Mouse (Mus musculus) neural tube, embryonic 15.5 days (tissue): ENCODE results near the gene Pth1r. TPM values are rescaled to one million over a fixed set of nuclear protein-coding genes. Genes with fewer than 3 reads are reported as not detected.
A peak's percentile ranks its signal among the peaks of the same experiment; 100 is the strongest.

ENCODE experiments used
- ATAC-seq: fragments of 200-750 bp; cut with Nextera tagmentation; 2 replicates; pipeline ENCODE4 v1.8.0; 2017; ENCODE audit warnings: mild to moderate bottlenecking, moderate TSS enrichment, moderate library complexity; ENCODE audit not compliant: low FRiP score
- H3K27ac ChIP-seq: fragments of 300-500 bp; sonication (generic); replicated peaks from 2 replicates; pipeline ENCODE4 v1.5.1; 2015; ENCODE audit warnings: mild to moderate bottlenecking, inconsistent platforms
- H3K27me3 ChIP-seq: fragments of 300-500 bp; sonication (generic); replicated peaks from 2 replicates; pipeline ENCODE4 v1.6.1; 2015; ENCODE audit warnings: inconsistent platforms
- H3K36me3 ChIP-seq: fragments of 300-500 bp; sonication (generic); 2 replicates; pipeline ENCODE4 v1.6.1; 2015; ENCODE audit warnings: inconsistent platforms
- H3K4me1 ChIP-seq: fragments of 300-500 bp; sonication (generic); 2 replicates; pipeline ENCODE4 v1.6.1; 2015; ENCODE audit warnings: inconsistent platforms
- H3K4me2 ChIP-seq: fragments of 300-500 bp; sonication (generic); 2 replicates; pipeline ENCODE4 v1.6.1; 2015; ENCODE audit warnings: inconsistent platforms, mild to moderate bottlenecking, moderate library complexity
- H3K4me3 ChIP-seq: fragments of 300-500 bp; sonication (generic); replicated peaks from 2 replicates; pipeline ENCODE4 v1.5.1; 2015; ENCODE audit warnings: mild to moderate bottlenecking, inconsistent platforms
- H3K9ac ChIP-seq: fragments of 300-500 bp; sonication (generic); replicated peaks from 2 replicates; pipeline ENCODE4 v1.6.1; 2015; ENCODE audit warnings: mild to moderate bottlenecking, inconsistent platforms
- H3K9me3 ChIP-seq: fragments of 300-500 bp; sonication (generic); replicated peaks from 2 replicates; pipeline ENCODE4 v1.6.1; 2016; ENCODE audit warnings: inconsistent platforms
- WGBS: fragments of 180-500 bp; shearing (Covaris S2); methylation state at CpG from one replicate; pipeline ENCODE4 v1.1.7; 2015; ENCODE audit warnings: mixed read lengths; 5-methylcytosine and 5-hydroxymethylcytosine counted together
- polyA plus RNA-seq: library from polyadenylated mRNA; unstranded; fragments of >200 nt; fragmentation: Nextera tagmentation; extraction: Ambion mirVana; gene quantifications from 2 replicates; pipeline ENCODE4 v1.2.1, GENCODE M21; 2015

The Pth1r gene
- polyA plus RNA-seq, 1 experiment from 2014 or later: 12.9 TPM

DNA sequence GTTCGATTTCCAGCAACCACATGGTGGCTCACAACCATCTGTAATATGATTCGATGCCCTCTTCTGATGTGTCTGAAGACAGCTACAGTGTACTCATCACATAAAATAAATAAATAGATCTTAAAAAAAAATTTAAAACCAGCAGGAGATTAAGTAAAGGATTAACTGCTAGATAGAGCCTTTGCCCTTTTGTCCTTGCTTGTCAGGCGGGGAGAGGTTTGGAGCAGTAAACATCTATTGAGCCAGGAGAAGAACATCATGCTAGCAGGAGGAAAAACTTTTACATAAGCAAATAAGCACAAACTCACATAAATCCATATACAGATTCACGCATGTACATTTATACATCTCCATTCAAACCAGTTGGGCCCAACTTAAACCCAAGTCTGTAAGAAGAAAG, 34.4 kb downstream of the Pth1r start:
- Histone ChIP-seq H3K9ac (no peak overlapping the region; the same call in 1 of the 2 replicates), H3K4me1 (peaks cover 6% of the 10 kb centered on the region), H3K27me3 (no peaks in the 10 kb centered on the region), H3K4me3 (no peak overlapping the region), H3K9me3 (no peaks in the 10 kb centered on the region), H3K4me2 (no peak overlapping the region), H3K27ac (no peak overlapping the region), H3K36me3 (peaks cover 19% of the 10 kb centered on the region)
- 93% methylated on average over 4 of the region's 4 CpGs for WGBS
- no peak for ATAC-seq

DNA sequence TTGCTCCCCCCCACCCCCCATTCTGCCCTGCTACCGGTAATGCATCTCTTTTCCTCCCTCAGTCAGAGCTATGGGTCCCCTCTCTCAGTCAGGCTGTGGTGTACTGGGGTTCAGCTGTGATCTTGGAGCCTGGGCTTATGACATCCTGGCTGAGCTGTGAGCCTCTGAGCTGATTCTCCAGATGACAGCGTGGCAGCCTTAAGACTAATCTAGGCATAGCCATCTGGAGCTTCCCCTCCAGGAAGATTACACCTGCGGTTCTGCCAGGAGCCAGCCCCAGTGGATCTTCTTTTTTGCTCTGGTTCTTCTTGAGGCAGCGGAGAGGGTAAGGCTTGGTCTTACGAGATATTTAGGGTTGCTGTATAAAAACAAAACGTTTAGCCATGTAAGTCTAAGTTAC, 34.9 kb downstream of the Pth1r start:
- peaks cover 5% of the 10 kb centered on the region for H3K4me1 ChIP-seq
- no peak overlapping the region for H3K9ac ChIP-seq
- H3K4me2 ChIP-seq: no peak overlapping the region
- H3K27ac ChIP-seq: no peak overlapping the region
- H3K27me3 ChIP-seq: no peaks in the 10 kb centered on the region
- WGBS: 95% methylated on average over 6 of the region's 6 CpGs
- no peaks in the 10 kb centered on the region for H3K9me3 ChIP-seq
- no peak overlapping the region for H3K4me3 ChIP-seq
- ATAC-seq: no peak
- H3K36me3 ChIP-seq: peaks cover 19% of the 10 kb centered on the region

GRCm38 (mm10) chr9:110711532-110711931, 35.4 kb downstream of the Pth1r start:
- H3K9me3 ChIP-seq: no peaks in the 10 kb centered on the region
- H3K4me1 ChIP-seq: peaks cover 3% of the 10 kb centered on the region; the same call in 1 of the 2 replicates
- 95% methylated on average over 1 of the region's 1 CpGs for WGBS
- no peaks in the 10 kb centered on the region for H3K27me3 ChIP-seq
- no peak overlapping the region for H3K9ac ChIP-seq
- no peak overlapping the region for H3K4me2 ChIP-seq
- H3K4me3 ChIP-seq: no peak overlapping the region
- no peak for ATAC-seq
- peaks cover 19% of the 10 kb centered on the region for H3K36me3 ChIP-seq
- no peak overlapping the region for H3K27ac ChIP-seq

GRCm38 (mm10) chr9:110709640-110710258, 37.2 kb downstream of the Pth1r start:
- Histone ChIP-seq H3K4me1 (peaks cover 3% of the 10 kb centered on the region; the same call in 1 of the 2 replicates), H3K9ac (0 out of 2 replicates have a peak overlapping the region, but pooled peaks have one; percentile 9), H3K27ac (no peak overlapping the region), H3K4me3 (no peak overlapping the region), H3K36me3 (peaks cover 16% of the 10 kb centered on the region), H3K4me2 (no peak overlapping the region), H3K27me3 (no peaks in the 10 kb centered on the region), H3K9me3 (no peaks in the 10 kb centered on the region)
- ATAC-seq: no peak; the same call in 1 of the 2 replicates
- 55% methylated on average over 5 of the region's 5 CpGs for WGBS

DNA sequence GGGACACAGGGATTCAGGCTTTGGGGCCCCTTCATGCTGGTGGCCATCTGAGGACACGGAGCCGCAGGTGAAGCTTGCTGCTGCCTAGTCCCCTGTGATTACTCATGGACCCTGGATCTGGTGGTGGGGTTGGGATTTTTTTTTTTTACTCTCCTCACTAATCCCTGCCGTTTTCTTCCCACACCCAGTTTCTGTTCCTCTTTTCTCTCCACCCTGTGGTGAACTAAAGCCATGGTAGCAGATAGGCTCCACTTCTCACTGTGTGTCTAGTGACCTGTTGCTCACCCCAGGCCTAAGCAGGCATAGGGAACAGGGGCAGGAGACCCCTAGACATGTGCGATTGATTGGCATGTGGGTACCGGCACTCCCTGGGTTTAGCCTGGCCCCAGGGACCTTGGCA, 40.2 kb downstream of the Pth1r start:
- Histone ChIP-seq H3K27me3 (no peaks in the 10 kb centered on the region), H3K9ac (no peak overlapping the region), H3K9me3 (no peaks in the 10 kb centered on the region), H3K4me1 (peaks cover 7% of the 10 kb centered on the region; the same call in 1 of the 2 replicates), H3K4me2 (no peak overlapping the region), H3K4me3 (no peak overlapping the region), H3K27ac (no peak overlapping the region), H3K36me3 (peaks cover 7% of the 10 kb centered on the region)
- whole genome bisulfite sequencing: 93% methylated on average over 5 of the region's 5 CpGs
- no peak for ATAC-seq

GRCm38 (mm10) chr9:110703951-110704350, 43.0 kb downstream of the Pth1r start:
- 91% methylated on average over 6 of the region's 6 CpGs for WGBS
- H3K36me3 ChIP-seq: peaks cover 8% of the 10 kb centered on the region; the same call in 1 of the 2 replicates
- no peak overlapping the region for H3K27ac ChIP-seq
- no peak overlapping the region for H3K4me3 ChIP-seq
- no peak overlapping the region for H3K4me2 ChIP-seq
- H3K9ac ChIP-seq: no peak overlapping the region
- H3K27me3 ChIP-seq: no peaks in the 10 kb centered on the region
- no peak for ATAC-seq
- H3K9me3 ChIP-seq: no peaks in the 10 kb centered on the region
- H3K4me1 ChIP-seq: 0 out of 2 replicates have a peak, but pooled peaks cover 5% of the 10 kb centered on the region

- H3K27ac ChIP-seq: no peak overlapping the region
- 86% methylated on average over 1 of the region's 1 CpGs for WGBS
- no peak overlapping the region for H3K4me2 ChIP-seq
- H3K27me3 ChIP-seq: no peaks in the 10 kb centered on the region
- no peak overlapping the region for H3K4me3 ChIP-seq
- H3K9me3 ChIP-seq: no peaks in the 10 kb centered on the region
- H3K36me3 ChIP-seq: peaks cover 8% of the 10 kb centered on the region; the same call in 1 of the 2 replicates
- 0 out of 2 replicates have a peak, but pooled peaks cover 5% of the 10 kb centered on the region for H3K4me1 ChIP-seq
- no peak overlapping the region for H3K9ac ChIP-seq
- no peak for ATAC-seq
Measured at GRCm38 (mm10) chr9:110702848-110703247, 44.1 kb downstream of the Pth1r start.

GRCm38 (mm10) chr9:110701114-110702032, 45.6 kb downstream of the Pth1r start:
- no peak for ATAC-seq
- no peak overlapping the region for H3K4me3 ChIP-seq
- no peak overlapping the region for H3K27ac ChIP-seq
- H3K9me3 ChIP-seq: no peaks in the 10 kb centered on the region
- H3K4me1 ChIP-seq: 0 out of 2 replicates have a peak, but pooled peaks cover 5% of the 10 kb centered on the region
- H3K4me2 ChIP-seq: no peak overlapping the region
- 84% methylated on average over 11 of the region's 12 CpGs for WGBS
- no peaks in the 10 kb centered on the region for H3K27me3 ChIP-seq
- H3K36me3 ChIP-seq: peaks cover 10% of the 10 kb centered on the region; the same call in 1 of the 2 replicates
- H3K9ac ChIP-seq: no peak overlapping the region

DNA sequence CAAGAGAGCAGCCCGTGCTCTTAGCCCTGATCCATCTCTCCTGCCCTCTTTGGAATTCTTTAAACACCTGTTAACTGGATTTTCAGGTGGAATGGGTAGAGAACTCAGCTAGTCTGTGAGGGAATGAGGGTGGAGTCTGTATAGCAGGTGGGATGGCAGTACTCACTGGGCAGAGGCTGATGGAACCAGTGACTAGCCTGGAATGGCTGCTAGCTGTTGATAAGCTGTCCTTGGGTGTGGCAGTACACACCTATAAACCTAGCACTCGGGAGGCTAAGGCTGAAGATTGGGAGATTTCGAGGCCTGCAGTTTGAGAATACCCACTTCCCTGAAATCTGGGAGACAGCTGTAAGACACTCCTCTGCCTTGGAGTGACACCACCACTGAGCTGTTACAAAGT, 47.4 kb downstream of the Pth1r start:
- Histone ChIP-seq H3K4me2 (no peak overlapping the region), H3K4me1 (0 out of 2 replicates have a peak, but pooled peaks cover 5% of the 10 kb centered on the region), H3K9ac (no peak overlapping the region), H3K9me3 (no peaks in the 10 kb centered on the region), H3K36me3 (peaks cover 12% of the 10 kb centered on the region; the same call in 1 of the 2 replicates), H3K27me3 (no peaks in the 10 kb centered on the region), H3K27ac (no peak overlapping the region), H3K4me3 (no peak overlapping the region)
- WGBS: 86% methylated on average over 3 of the region's 3 CpGs
- no peak for ATAC-seq

DNA sequence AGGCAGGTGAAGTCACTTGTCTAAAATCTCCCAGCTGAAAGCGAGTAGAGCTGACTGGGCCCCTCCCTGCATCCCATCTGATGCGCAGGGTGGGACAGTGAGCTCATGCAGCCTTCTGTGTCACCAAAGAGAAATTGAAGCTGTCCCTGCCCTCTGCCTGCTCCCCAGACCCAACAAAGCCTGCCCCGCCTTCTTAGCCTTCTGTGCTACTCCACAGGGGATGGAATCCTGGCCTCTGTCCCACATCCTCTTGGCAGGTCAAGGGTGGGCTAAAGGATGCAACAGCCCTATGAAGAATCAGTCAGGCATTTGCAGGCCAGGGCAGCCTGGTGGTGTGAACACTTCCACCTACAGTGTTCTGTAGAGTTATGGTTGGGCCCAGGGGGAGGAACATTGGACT, 49.5 kb downstream of the Pth1r start:
- no peaks in the 10 kb centered on the region for H3K9me3 ChIP-seq
- no peak overlapping the region for H3K27ac ChIP-seq
- H3K36me3 ChIP-seq: peaks cover 13% of the 10 kb centered on the region; the same call in 1 of the 2 replicates
- no peak overlapping the region for H3K9ac ChIP-seq
- H3K4me1 ChIP-seq: no peaks in the 10 kb centered on the region
- WGBS: 82% methylated on average over 3 of the region's 3 CpGs
- H3K4me3 ChIP-seq: no peak overlapping the region
- no peak overlapping the region for H3K4me2 ChIP-seq
- no peaks in the 10 kb centered on the region for H3K27me3 ChIP-seq
- no peak for ATAC-seq

DNA sequence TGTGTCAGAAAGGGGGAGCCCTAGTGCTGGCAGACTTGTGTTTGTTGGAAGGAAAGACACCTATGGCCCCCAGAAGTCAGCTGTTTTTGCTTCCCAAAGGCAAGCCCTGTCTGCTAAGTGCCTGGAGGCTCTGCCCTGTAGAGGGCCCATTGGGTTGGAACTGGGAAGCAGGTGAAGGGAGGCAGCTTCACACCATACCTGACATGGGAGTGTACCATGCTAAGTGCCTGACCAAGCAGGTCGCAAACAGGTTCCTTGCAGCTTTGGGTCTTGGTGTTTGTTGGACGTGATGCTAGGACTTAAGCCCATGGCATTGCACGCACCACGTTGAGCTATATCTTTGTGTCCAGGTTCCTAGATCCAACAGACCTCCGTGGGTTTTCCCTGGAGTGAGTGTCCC, 50.5 kb downstream of the Pth1r start:
- Histone ChIP-seq H3K9me3 (no peaks in the 10 kb centered on the region), H3K36me3 (peaks cover 13% of the 10 kb centered on the region; the same call in 1 of the 2 replicates), H3K4me2 (no peak overlapping the region), H3K9ac (no peak overlapping the region), H3K27me3 (no peaks in the 10 kb centered on the region), H3K27ac (no peak overlapping the region), H3K4me1 (no peaks in the 10 kb centered on the region), H3K4me3 (no peak overlapping the region)
- WGBS: 94% methylated on average over 5 of the region's 5 CpGs
- no peak for ATAC-seq
